Mouse (Mus musculus) embryonic stem cell, embryonic (primary cell): ENCODE data around the gene Chrnb2.

Experiments
- CTCF ChIA-PET, 4 experiments: fragments of 300-600 bp in 2 of 4; fragments of 350-600 bp in 2 of 4; sonication (Branson Sonifier 250); formaldehyde crosslinking; loops; one replicate each; lab custom pipeline; 2022; ENCODE audit warnings: inconsistent platforms in 2 of 4; lab: Charles Lee
- POLR2A ChIA-PET, 4 experiments: fragments of 300-600 bp in 2 of 4; fragments of 350-600 bp in 2 of 4; sonication (Branson Sonifier 250); formaldehyde crosslinking; loops; one replicate each; lab custom pipeline; 2022; ENCODE audit warnings: antibody characterized with exemption in 4 of 4, inconsistent platforms in 1 of 4; lab: Charles Lee

The Chrnb2 gene

GRCm38 (mm10) chr3:89795746-89796145 is 31.3 kb upstream of the Chrnb2 start:
- ChIA-PET POLR2A (interaction anchor here in 3 of 4 experiments (0.6 to 1.4 kb wide), 7 partner anchors 10 to 117 kb away, joined by 3 to 4 read pairs (median 3); partner anchors contain the start of genes Il6ra (in 1 of the 3) and She (in 1 of the 3)), CTCF (interaction anchor here (0.6 to 2.1 kb wide), 8 partner anchors 10 to 1432 kb away, joined by 3 to 9 read pairs (median 4); no protein-coding TSS in a partner anchor)

- CTCF ChIA-PET = interaction anchor here in 3 of 4 experiments (0.5 to 2.1 kb wide), 9 partner anchors 9 to 594 kb away, joined by 3 to 12 read pairs (median 4); no protein-coding TSS in a partner anchor
- POLR2A ChIA-PET = interaction anchor here in 2 of 4 experiments (0.7 to 2.1 kb wide), 4 partner anchors 10 to 13 kb away, joined by 3 to 7 read pairs (median 4); no protein-coding TSS in a partner anchor
Observed at GRCm38 (mm10) chr3:89794616-89795015, 30.2 kb upstream of the Chrnb2 start.

GRCm38 (mm10) chr3:89788680-89789352 is 24.4 kb upstream of the Chrnb2 start:
- ChIA-PET CTCF (interaction anchor here (0.6 to 1.6 kb wide), 24 partner anchors 10 to 1394 kb away, joined by 3 to 9 read pairs (median 4); partner anchors contain the start of gene Chrnb2 (in 1 of the 4)), POLR2A (interaction anchor here (0.6 to 3.9 kb wide), 47 partner anchors 10 to 325 kb away, joined by 3 to 48 read pairs (median 4); partner anchors contain the start of genes Ube2q1 (in 3 of the 4), Hax1 (in 1 of the 4) and Il6ra (in 1 of the 4))

GRCm38 (mm10) chr3:89786275-89786674 is 21.8 kb upstream of the Chrnb2 start:
- ChIA-PET CTCF (interaction anchor here (0.5 to 2.3 kb wide), 13 partner anchors 14 to 767 kb away, joined by 3 to 15 read pairs (median 5); no protein-coding TSS in a partner anchor), POLR2A (interaction anchor here in 3 of 4 experiments (0.6 to 4.5 kb wide), 18 partner anchors 10 to 446 kb away, joined by 3 to 41 read pairs (median 4); partner anchors contain the start of genes Kcnn3 (in 1 of the 3), She (in 1 of the 3) and Ube2q1 (in 1 of the 3))

GRCm38 (mm10) chr3:89784991-89785753 is 20.7 kb upstream of the Chrnb2 start:
- POLR2A ChIA-PET = interaction anchor here (0.5 to 4.5 kb wide), 49 partner anchors 9 to 1346 kb away, joined by 3 to 41 read pairs (median 4); partner anchors contain the start of genes Ube2q1 (in 2 of the 4), Atp8b2 (in 1 of the 4), Kcnn3 (in 1 of the 4) and She (in 1 of the 4)
- CTCF ChIA-PET = interaction anchor here (0.5 to 2.3 kb wide), 48 partner anchors 8 to 439 kb away, joined by 3 to 15 read pairs (median 4); partner anchors contain the start of gene Ube2q1 (in 2 of the 4)

GRCm38 (mm10) chr3:89781640-89782039 is 17.2 kb upstream of the Chrnb2 start:
- ChIA-PET POLR2A (interaction anchor here in 3 of 4 experiments (1.1 to 1.5 kb wide), 3 partner anchors 25 to 42 kb away, joined by 3 read pairs; no protein-coding TSS in a partner anchor), CTCF (interaction anchor here in 3 of 4 experiments (0.6 kb wide), 3 partner anchors 9 to 373 kb away, joined by 3 read pairs; no protein-coding TSS in a partner anchor)

- CTCF ChIA-PET = interaction anchor here in 1 of 4 experiments (1.1 kb wide), 1 partner anchor 35 kb away, joined by 3 read pairs; no protein-coding TSS in a partner anchor
- POLR2A ChIA-PET = interaction anchor here in 3 of 4 experiments (0.5 to 8.5 kb wide), 4 partner anchors 9 to 277 kb away, joined by 3 to 48 read pairs (median 4); no protein-coding TSS in a partner anchor
Observed at GRCm38 (mm10) chr3:89780102-89780501, 15.7 kb upstream of the Chrnb2 start.

GRCm38 (mm10) chr3:89776001-89776400 is 11.6 kb upstream of the Chrnb2 start:
- POLR2A ChIA-PET = interaction anchor here in 3 of 4 experiments (0.8 to 8.5 kb wide), 16 partner anchors 9 to 301 kb away, joined by 3 to 48 read pairs (median 4); no protein-coding TSS in a partner anchor

GRCm38 (mm10) chr3:89774236-89774960 is 10.0 kb upstream of the Chrnb2 start:
- ChIA-PET CTCF (interaction anchor here in 2 of 4 experiments (0.6 to 2.9 kb wide), 4 partner anchors 13 to 263 kb away, joined by 4 to 55 read pairs (median 9); partner anchors contain the start of gene Kcnn3 (in 1 of the 2)), POLR2A (interaction anchor here in 3 of 4 experiments (0.7 to 8.5 kb wide), 20 partner anchors 9 to 324 kb away, joined by 3 to 48 read pairs (median 4); partner anchors contain the start of gene Kcnn3 (in 1 of the 3))

More at GRCm38 (mm10) chr3:89776001-89776400, 11.6 kb upstream of the Chrnb2 start:
- CTCF ChIA-PET = interaction anchor here in 3 of 4 experiments (0.6 to 1.6 kb wide), 4 partner anchors 9 to 85 kb away, joined by 4 to 7 read pairs (median 6); no protein-coding TSS in a partner anchor

GRCm38 (mm10) chr3:89773740-89774211 is 9.3 kb upstream of the Chrnb2 start:
- POLR2A ChIA-PET = interaction anchor here in 3 of 4 experiments (0.6 to 8.5 kb wide), 25 partner anchors 9 to 342 kb away, joined by 3 to 48 read pairs (median 6); partner anchors contain the start of gene Kcnn3 (in 1 of the 3)

GRCm38 (mm10) chr3:89772968-89773709 is 8.7 kb upstream of the Chrnb2 start, which contains the start of gene Ube2q1:
Gene Ube2q1, plus strand, starts transcription at chr3:89773616.
- POLR2A ChIA-PET = interaction anchor here in 3 of 4 experiments (0.6 to 8.5 kb wide), 60 partner anchors 8 to 1919 kb away, joined by 3 to 48 read pairs (median 4); partner anchors contain the start of genes 4933434E20Rik (in 1 of the 3), Adam15 (in 1 of the 3), Kcnn3 (in 1 of the 3) and Slc39a1 (in 1 of the 3)
- CTCF ChIA-PET = interaction anchor here (0.6 to 2.9 kb wide), 68 partner anchors 10 to 1803 kb away, joined by 3 to 55 read pairs (median 4); partner anchors contain the start of genes Hcn3 (in 1 of the 4), Il6ra (in 1 of the 4) and Kcnn3 (in 1 of the 4)

More at GRCm38 (mm10) chr3:89773740-89774211, 9.3 kb upstream of the Chrnb2 start:
- CTCF ChIA-PET = interaction anchor here in 3 of 4 experiments (0.6 to 2.9 kb wide), 14 partner anchors 11 to 1804 kb away, joined by 3 to 55 read pairs (median 4); partner anchors contain the start of genes Il6ra (in 1 of the 3) and Kcnn3 (in 1 of the 3)

- ChIA-PET CTCF (interaction anchor here (0.5 to 2.9 kb wide), 85 partner anchors 9 to 613 kb away, joined by 3 to 55 read pairs (median 4); partner anchors contain the start of genes Kcnn3 (in 2 of the 4), Hcn3 (in 1 of the 4) and Il6ra (in 1 of the 4)), POLR2A (interaction anchor here (0.6 to 8.5 kb wide), 59 partner anchors 12 to 475 kb away, joined by 3 to 48 read pairs (median 4); partner anchors contain the start of genes Adam15 (in 1 of the 4), Hax1 (in 1 of the 4), Kcnn3 (in 1 of the 4) and Slc39a1 (in 1 of the 4))
Observed at GRCm38 (mm10) chr3:89772588-89772967, 8.1 kb upstream of the Chrnb2 start.

GRCm38 (mm10) chr3:89770425-89771002 is 6.1 kb upstream of the Chrnb2 start:
- ChIA-PET CTCF (interaction anchor here in 3 of 4 experiments (0.6 to 1.3 kb wide), 5 partner anchors 47 to 260 kb away, joined by 3 to 6 read pairs (median 4); no protein-coding TSS in a partner anchor), POLR2A (interaction anchor here (0.7 to 1.5 kb wide), 6 partner anchors 7 to 311 kb away, joined by 3 to 5 read pairs (median 3); no protein-coding TSS in a partner anchor)

- CTCF ChIA-PET = interaction anchor here in 2 of 4 experiments (0.6 to 1.3 kb wide), 4 partner anchors 84 to 259 kb away, joined by 3 to 5 read pairs (median 4); no protein-coding TSS in a partner anchor
- POLR2A ChIA-PET = interaction anchor here in 3 of 4 experiments (0.6 to 1.5 kb wide), 8 partner anchors 8 to 89 kb away, joined by 3 to 8 read pairs (median 3); no protein-coding TSS in a partner anchor
Observed at GRCm38 (mm10) chr3:89769584-89769983, 5.2 kb upstream of the Chrnb2 start.
